Mouse (Mus musculus) c-Kit-negative CD71-positive TER-119-positive erythroid progenitor cells, embryonic 14.5 days (primary cell): Measurements from ENCODE around the gene St14.

Experiments used
- DNase-seq: peaks from one replicate; pipeline ENCODE4 v3.0.0-alpha.2; 2013; ENCODE audit warnings: low read depth, low spot score

Gene St14

DNA sequence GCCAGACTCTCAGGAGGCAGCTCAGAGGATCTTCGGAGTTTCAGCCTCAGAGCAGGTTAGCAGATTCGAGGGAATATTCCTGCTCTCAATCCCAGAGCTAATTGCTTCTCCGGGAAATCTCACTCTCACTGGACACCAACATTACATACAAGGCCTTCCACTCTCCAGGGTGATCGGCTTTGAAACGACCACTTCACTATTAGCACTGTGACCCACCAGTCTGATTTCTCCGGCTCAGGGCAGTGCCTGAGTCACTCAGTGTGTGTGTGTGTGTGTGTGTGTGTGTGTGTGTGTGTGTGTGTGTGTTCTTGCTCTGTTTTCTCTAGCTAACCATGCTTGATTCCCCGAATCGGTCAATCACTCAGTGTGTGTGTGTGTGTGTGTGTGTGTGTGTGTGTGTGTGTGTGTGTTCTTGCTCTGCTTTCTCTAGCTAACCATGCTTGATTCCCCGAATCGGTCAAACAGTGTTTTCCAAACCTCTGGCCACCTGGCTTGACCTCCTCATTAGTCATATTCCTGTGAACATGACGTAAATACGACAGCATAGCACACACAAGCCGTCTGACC is 9.1 kb downstream of the St14 start:
- DNase-seq, result no peak

GRCm38 (mm10) chr9:31120533-31120915 is 11.1 kb downstream of the St14 start:
- no peak for DNase-seq

DNA sequence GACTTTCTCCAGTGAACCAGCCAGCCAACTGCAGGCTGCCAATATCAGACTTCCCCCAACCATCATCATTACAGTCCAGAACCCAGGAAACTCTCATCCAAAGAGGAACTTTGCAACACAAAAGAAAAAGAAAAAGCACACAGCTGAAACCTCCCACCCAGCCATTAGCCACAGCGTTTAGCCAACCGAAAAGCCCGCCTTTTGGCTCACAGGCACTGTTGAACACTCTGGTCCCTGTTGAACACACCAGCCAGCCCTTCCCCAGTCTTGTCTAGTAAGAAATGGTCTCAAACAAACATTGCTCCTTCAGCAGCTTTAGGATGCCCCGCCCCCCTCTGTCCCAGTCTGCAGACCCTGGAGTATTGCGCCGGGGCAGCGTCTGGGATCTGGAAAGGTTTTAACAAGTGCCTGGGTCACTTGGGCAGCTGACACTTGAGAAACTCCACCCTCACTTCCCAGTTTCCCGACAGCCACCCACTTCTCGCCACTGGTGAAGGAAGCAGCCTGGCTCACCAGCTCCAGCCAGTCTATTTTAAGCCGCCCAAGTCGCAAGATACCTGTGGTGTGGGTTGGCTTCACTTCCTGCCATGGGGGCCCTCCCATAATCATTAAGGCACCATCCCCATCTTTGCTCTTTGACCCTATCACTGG is 11.6 kb downstream of the St14 start:
- no peak for DNase-seq

DNA sequence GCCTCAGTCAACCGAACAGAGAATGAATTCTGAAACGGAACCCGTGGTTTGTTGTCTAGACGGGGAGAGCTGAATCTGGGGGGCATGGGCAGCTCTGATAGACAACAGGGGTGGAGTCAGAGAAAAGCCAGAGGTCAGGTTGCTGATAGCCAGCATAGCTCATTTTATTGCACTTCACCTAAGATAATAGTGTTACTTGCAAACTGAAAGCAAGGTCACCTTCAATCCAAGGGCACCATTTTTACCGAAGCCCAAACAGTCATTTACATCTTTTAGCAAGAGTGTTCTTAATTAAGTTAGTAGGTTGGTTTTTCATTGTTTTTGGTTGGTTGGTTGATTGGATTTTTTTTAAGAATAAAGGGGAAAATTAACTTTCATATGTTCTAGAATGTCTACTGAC is 12.2 kb downstream of the St14 start:
- no peak for DNase-seq

DNA sequence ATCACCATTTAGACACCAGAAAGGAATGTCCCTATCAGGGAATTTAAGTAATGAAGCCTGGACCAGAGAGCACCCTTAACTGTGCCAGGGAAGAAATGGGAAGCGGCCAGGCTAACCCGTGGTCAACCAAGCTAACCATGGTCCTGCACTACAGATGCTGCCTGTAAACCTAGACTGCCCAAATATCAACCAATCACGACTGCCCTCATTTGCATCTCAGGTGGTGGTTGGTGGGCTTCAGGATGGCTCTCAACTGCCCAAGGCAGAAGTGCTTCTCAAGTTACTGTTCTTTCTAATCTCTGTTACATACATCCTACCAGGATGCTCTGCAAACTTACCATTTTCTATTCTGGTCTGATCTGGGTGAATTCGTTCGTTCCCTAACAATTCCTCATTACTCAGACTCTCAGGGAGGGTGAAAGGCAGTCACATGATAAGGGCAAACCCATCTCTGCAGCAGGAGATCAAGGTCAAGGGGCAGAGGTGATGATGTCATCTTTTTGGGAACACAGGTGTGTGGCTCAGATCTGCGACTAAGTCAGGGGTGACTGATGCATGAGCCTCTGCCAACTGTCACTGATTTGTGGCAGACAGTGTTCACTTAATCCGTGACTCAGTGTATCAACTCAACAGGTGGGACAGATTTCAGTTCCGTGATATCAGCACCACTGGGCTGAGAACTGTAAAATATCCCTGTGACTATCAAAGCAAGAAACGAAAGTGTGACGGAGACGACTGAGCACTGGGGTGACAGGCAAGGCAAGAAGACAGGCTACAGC is 12.9 kb downstream of the St14 start:
- no peak for DNase-seq

DNA sequence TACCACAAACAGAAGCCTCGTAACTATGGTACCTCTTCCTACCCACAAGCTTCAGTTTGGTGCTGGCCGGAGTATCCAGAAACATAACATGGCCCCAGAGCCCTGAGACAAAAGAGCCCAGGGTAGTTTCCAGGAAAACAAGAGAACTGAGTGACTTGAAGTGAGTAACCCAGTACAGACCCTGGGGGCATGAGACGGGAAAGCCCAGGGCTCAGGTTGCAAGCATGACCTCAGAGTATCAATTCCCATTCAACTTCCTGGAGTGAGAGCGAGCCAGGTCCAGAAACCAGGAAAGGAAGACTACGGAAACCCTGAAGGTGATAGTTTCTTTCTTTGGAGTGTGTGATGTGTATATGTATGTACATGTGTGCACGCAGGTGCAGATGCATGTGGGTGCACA is 14.2 kb downstream of the St14 start:
- DNase-seq, result no peak

- DNase-seq, result no peak
Measured at GRCm38 (mm10) chr9:31117088-31117487, 14.6 kb downstream of the St14 start.

DNA sequence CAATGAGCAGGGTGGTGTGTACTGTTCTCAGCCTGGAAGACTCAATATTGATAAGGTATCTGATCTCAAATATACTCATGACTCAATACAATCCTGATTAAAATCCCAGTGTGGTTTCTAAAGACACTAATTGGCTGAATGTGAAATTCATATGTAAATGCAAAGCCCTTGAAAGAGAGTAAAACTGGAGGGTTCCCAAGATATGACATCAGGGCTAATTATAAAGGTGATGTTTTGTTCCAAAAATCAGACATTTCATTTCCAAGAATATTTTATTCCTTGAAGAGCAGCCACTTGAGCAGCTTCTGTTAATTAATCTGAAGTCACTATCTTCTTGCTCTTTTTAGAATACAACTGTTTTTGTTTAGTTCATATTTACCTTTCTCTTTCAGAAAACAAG is 16.1 kb downstream of the St14 start:
- DNase-seq, result no peak

DNA sequence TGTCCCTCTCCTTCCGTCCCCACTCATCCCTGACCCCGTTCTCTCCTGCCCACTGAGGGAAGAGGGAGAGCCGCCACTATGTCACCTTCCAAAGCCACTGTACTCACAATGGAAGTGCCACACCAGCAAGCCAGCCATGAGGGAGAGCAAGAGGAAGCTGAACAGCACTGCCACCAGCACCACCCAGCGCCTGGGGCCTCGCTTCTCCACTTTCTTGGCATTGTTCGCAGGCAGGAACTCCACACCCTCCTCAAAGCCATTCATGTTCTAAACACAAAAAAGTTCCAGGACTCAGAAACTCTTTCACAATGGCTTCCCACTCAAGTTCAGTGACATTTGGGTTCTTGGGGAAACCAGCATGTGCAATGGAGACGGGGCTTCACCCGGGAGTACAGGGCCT is 23.2 kb downstream of the St14 start:
- DNase-seq, result no peak

GRCm38 (mm10) chr9:31098118-31098517 is 33.5 kb downstream of the St14 start:
- no peak for DNase-seq

- DNase-seq, result no peak
Measured at GRCm38 (mm10) chr9:31097088-31098082, 34.3 kb downstream of the St14 start.

DNA sequence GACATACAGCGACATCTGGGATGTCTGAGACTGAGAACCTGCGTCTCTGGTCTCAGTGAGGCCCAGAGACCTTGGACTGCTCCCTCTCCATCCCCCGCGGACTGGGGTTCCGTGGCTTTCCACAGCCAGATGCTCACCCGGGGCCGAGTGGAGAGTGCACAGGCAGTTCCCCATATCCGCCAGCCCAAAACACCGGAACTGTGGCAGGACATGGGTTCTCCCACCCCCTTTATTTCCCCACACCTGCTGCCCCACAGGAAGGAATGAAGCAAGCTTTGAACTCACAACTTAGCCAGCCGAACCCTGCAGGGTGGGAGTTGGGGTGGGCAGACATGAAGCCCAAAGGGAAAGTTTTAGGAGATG is 38.8 kb downstream of the St14 start:
- DNase-seq, result no peak

GRCm38 (mm10) chr9:31092111-31092832 is 39.4 kb downstream of the St14 start:
- no peak for DNase-seq

- DNase-seq, result no peak
Measured at GRCm38 (mm10) chr9:31091162-31091581, 40.5 kb downstream of the St14 start.

DNA sequence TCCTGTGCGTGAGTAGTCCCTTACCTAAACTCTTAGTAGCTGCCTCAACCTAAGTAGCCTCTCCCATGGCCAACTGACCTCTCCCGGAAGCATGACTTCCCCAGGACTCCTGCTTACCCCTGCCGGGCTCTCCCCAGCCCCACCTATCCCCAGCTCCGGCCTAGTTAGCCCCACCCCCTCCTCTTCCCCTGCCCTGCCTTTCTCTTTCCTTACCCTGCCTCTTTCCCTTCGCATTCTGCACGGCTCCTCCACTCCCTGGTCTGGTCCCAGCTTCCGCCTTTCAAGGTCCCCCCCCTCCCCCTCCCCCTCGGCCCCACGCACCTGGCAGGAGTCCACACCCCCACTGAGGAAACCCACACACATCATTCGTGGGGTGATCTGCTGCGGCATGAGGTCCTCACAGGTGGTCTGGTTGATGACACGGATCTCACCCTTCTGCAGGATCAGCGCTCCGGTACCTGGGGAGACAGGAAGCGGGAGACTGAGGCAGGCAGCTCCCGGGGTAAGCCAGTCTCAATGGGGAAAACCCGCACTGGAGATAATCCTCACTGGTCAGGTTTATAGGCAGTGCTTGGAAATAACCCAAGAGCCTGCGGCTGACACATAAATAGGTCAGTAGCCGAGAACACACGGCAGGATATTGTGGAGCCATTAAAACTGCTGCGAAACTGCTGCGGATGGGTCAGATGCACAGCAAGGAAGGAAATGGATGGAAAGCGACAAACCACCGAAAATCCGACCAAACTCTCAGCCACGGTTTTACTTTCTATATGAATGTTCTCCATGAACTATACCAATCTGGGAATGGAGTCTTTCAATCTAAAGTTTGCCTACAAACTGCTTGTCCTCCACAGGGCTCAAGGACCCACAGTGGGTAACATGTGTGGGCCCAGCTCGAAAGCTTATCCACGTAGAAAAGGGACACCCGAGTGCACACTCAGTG is 41.3 kb downstream of the St14 start:
- DNase-seq, result no peak

DNA sequence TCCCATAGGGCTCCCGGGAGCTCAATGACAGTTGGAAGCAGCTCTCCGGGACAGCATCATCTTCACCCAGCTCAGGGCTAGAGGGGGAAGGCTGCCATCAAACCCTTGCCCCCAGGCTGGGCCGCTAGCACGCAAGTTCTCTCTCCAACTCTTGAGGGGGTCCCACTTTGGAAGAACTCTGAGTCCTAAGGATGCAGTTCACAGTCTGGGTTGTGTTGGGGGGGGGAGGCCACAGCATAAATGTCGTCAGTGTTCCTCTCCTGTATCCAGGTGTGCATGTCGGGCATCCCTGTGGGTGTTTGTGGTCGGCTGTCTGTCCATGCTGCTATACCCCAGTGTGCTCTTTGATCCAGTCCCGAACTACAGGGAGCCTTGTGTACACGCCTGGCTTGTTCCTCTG is 42.1 kb downstream of the St14 start:
- DNase-seq, result no peak

DNA sequence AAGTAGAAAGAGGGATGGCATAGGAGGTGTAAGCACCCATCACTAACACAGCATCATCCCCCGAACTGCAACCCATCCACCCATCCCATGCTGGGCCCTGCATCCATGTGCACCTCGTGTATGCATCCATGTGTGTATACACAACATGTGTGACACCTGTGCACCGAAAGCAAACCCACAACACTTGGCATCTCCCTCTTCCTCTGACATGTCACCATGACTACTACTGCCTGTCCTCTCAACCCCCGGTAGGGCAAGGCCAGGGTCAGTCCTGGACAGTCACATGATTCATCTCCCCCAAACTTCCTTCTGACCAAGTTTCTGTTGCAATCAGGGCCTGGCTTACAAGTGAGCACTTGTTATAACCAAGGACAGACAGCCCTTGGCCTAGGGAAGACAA is 42.8 kb downstream of the St14 start:
- no peak for DNase-seq

DNA sequence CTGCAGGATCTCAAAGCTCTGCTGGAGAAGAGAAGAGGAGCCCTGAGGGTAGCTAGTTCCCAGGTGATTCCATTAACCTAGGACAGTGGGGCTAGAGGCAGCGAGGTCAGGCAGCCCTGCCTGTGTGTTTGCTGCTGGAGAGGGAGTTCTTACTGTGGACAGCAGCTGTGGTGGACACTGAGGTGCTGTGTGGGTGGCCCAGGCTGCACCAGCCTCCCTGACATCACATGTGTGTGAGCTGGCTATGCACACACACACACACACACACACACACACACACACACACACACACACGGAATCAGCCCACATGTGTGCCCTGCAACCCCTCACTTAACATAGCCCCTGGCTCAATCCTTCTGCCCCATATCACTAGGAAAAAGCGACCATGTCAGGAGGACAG is 43.5 kb downstream of the St14 start:
- DNase-seq, result no peak

GRCm38 (mm10) chr9:31087466-31087865 is 44.2 kb downstream of the St14 start:
- DNase-seq, result no peak

DNA sequence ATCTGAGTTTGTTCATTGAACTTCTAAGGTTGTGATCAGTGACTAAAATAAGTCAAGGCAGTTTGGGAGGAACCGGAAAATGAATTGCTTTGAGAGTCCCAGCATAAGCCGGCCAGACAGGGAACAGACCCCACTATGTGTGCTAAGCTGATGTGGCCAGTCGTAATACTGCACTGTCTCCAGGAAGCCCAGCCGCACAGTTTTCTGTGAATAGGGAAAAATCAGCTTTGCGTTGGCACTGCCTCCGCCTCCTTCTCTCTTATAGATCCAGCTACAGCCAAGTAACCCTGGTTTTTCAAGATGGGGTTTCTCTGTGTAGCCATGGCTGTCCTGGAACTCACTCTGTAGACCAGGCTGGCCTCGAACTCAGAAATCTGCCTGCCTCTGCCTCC is 44.9 kb downstream of the St14 start:
- DNase-seq, result no peak
